Mouse (Mus musculus): ENCODE results near the gene Mgarp.
"Not testable (repeated sequence)": the region's sequence is repeated elsewhere in the genome, so short reads cannot be mapped to it uniquely, and the experiment has no call there.

Gene Mgarp

DNA sequence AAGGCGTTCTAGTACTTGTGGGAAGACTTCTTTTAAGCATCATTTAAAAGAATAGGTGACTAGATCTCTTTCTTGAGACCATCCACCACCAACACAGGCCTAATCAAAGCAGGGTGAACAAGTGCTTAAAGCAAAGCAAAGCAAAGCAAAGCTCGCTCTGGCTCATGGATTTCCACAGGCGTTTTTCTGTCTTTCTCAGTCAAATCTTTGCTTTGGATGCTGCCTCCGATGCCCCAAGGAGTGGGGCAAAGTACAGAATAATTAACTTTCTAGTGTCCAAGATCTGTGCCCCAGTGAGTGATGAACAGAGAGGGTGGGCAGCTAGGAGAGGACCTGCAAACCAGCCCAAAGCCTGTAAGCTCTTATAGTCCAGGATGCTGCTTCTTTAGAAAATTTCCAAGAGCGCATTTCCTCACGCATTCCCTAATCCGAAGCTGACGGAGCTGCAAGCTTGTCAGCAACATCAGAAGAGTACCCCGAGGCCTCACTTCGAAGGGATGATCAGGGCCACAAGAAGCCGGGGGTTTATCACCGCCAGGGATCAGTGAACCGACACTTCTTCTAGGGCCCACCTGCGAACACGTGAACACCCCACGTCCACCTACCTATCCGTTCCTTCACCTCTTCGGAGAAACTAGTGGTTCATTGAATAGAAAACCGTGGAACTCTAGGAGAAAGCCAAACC, 935 bp downstream of the Mgarp start:
- no peak for DNase-seq

DNA sequence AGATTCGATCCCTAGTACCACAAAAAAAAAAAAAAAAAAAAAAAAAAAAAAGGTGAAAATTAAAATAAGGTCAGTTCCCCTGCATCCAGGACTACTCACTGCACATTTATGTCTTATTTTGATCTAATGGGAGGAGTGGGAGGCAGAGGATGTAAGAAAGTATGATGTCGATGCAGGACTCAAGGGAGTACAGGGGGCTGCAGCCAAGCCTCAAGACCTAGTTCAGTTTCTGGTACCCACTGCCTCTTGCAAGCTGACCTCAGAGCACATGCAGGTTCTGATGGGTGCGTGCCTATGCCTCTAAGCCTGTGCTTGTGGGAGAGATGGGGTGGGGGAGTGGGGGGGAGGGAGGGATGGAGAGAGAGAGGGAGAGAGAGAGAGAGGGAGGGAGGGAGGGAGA, 1.7 kb downstream of the Mgarp start:
- DNase-seq = no peak

DNA sequence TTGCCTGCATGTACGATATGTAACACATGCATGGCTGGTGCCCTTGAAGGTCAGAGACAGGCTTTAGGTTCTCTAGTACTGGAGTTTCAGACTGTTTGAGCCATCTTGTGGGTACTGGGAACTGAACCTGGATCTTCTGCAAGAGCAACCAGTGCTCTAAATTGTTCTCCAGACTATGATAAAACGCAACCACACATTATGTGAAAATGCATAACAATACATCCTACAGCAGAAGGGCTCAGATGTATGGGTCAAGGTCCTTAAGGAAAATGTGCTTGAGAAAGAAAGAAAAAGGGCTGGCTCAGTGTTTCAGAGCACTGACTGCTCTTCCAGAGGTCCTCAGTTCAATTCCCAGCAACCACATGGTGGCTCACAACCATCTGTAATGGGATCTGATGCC, 2.9 kb downstream of the Mgarp start:
- DNase-seq = no peak

DNA sequence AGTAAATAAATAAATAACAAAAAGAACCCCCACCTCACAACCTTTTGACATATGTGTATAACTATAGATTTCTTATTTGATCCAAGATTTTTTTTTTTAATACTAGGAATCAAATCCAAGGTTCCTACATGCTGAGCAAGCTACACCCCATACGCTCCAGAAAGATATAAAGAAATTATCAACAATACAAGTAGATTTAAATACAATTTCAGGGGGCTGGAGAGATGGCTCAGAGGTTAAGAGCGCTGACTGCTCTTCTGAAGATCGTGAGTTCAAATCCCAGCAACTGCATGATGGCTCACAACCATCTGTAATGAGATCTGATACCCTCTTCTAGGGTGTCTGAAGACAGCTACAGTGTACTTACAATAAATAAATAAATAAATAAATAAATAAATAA, 3.5 kb downstream of the Mgarp start:
- not testable (repeated sequence) for DNase-seq

DNA sequence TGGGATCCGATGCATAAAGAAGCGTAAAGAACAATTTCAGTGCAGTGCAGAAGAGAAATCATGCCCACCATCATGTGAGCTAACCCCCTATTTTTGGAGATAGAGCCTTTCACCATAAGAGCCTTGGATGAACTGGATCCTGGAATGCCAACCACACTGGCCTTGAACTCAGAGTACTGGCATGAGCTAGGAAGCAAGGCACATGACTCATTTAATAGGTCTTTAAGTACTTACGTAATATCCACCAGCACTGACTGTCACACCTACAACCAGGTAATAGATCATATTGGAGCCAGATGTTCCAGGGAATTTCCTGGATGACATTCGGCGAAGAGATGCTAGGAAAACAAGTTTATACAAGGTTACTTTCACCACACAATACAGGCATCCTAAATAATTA, 4.9 kb downstream of the Mgarp start:
- DNase-seq = no peak

DNA sequence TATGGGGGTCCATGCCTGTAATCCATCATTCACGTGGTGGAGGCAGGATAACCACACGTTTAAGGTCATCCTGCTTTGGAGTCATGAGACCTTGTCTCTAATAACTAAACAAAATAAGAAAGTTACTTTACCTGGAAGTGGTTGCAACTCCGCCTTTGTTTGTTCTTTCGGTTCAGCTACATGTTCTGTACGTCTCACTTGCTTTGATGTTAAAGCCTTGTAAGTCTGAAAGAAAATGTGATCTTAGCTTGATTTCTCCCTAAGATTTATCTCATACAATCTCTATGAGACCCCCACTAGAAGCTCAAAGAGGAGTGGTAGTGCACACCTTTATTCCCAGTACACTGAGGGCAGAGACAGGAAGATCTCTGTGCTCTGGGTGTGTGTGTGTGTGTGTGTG, 5.4 kb downstream of the Mgarp start:
- no peak for DNase-seq

DNA sequence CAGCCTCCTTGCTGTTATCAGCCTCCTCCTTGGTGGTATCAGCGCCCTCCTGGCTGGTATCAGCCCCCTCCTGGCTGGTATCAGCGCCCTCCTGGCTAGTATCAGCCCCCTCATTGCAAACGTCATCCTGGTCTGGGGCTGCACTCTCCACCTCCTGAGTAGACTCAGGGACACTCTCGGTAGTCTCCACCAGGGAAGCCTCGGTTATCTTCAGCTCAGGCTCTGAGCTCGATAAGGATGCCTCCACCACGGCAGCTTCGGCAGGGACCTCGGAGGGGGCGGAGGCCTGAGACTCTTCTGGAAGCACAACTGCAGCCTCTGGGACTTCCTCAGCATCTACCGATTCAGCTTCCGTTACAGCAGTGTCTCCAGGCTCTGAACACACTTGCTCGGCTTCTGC, 7.6 kb downstream of the Mgarp start:
- DNase-seq = no peak

DNA sequence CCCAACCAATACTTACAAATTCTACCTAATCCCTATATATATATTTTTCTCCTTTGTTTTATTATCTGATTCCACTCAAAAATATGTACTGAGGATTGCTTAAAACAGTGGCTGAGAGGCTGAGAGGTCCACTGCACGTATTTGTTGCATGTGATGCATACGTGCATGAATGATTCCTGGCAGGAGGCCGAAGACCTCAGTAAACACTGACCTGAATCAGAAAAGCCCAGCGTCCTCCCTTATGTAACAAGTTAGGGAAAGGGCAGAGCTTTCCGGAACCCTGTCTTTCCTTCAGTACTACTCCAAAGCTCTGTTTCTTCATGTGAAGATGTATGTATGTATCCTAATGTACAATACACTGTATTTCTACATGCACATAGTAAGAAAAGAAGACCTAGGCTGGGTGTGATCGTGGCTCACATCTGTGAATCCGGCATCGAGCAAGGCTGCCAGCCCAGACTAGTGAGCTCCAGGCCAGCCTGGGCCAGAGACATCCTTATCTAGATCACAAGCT, 8.6 kb downstream of the Mgarp start:
- no peak for DNase-seq

DNA sequence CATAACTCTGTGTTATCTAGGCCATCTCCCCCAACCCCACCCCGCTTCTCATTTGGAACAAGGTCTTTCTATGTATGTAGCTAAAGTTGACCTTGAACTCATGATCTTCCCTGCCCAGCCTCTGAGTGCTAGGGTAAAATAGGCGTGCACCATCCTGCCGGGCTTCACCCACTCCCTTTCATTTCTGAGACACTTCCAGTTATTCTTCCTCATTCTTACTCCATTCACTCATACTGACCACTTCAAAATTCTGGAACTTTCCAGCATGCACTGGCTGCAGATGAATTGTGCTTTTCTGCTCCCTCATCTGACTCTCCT, 9.4 kb downstream of the Mgarp start:
- DNase-seq = no peak

DNA sequence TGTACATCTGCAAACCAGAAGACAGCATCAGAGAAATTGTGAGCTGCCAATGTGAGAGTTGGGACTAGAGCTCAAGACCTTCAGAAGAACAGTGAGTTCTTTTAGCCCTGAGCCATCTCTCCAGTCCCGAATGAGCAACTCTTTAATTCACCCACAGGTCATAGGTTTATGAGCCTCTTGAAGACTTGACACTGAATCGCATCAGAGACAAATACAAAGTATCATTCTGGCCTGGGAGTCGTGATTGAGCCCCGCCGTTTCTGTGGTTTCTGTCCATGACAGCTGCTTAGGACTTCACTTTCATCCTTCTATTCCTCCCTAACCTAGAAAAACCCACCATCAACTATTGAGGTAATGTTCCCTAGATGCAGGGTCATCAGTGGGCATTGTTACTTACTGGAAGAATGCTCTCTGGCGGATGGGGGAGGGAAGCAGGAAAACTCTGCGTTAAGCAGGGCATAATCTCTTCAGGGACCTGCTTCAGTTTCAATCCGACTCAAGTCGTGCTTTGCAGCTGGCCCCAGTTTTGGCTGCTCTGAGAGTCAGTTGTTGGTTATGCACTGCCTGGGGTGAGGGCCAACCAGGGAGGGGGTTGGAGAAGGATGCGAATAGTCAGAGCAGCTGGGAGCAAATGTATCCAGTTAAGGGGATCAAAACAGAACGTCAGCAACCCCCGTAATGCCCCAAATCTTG, 10.0 kb downstream of the Mgarp start:
- DNase-seq = no peak

DNA sequence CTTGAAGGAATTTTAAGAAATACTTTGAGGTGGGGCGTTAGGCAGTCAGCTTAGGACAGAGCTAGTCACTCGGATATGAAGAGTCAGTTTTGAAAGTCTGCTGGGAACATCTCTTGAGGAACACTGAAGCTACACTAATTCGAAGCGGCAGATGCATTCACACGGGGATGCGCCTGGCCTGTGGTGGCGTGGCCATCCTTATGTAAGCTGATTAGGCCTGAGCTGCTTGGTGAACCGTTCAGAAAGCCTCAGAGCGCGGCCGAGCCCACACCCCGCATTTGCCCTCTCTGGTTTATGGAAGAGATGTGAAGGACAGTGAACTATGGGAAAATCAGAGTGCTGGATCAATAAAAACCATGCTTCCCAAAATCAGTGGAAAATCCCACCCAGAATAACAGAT, 13.1 kb downstream of the Mgarp start:
- no peak for DNase-seq

DNA sequence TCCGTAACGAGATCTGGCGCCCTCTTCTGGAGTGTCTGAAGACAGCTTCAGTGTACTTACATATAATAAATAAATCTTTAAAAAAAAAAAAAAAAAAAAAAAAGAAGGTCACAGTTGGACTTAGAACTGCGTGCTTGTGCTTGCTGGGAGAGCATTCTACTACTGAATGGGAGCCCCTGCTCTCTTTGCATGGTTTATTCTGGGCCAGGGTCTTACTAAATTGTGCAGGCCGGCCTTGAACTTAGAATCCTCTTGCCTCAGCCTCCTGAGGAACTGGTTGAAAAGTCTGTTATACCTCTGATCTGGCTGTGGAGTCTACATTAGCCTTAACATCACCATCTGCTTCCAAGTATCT, 15.9 kb downstream of the Mgarp start:
- no peak for DNase-seq

DNA sequence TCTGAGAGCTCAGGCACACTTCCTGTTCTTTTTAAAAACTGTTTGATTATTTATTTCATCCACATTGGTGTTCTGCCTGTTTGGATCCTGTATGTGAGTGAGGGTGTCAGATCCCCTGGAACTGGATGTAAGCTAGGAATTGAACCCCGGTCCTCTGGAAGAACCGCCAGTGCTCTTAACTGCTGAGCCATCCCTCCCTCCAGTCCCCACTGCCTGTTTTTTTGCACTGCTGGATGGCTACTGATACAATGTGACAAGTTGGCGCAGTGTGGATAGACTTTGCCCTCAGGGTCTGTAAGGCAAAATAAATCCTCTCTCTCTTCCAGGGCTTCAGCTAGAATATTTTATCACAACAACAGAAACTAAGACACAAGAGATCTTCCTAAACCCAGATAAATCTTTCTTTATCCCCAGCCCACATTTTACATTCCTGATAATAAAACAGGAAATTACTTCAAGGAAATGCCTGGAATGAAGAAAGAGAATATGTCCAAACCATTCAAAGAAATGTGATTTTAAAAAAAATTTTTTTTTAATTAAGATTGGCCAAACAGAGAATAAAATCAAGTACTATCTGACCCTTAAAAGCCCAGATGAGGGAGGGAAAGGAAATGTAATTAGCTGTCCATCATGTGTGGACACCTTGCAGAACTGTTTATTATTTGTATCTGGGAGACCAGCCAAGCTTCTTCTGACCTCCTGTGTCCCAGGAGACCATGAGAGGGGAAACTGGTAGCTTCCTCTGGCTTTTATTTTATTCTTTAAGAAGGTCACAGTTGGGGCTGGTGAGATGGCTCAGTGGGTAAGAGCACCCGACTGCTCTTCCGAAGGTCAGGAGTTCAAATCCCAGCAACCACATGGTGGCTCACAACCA, 16.5 kb downstream of the Mgarp start:
- peak; percentile 58 for DNase-seq

DNA sequence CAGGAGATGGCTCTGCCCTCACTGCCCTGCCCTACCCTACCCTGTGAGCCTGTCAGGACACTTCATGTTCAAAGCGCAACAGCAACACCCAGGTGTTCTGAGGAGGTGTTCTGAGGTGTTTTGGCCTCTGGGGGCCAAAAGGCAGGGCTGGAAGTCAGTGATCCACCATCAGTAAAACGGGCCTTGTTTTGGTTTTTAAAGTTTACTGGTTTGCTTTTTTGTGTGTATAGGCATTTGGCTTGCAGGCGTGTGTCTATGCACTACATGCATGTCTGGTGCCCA, 17.9 kb downstream of the Mgarp start:
- DNase-seq = no peak

DNA sequence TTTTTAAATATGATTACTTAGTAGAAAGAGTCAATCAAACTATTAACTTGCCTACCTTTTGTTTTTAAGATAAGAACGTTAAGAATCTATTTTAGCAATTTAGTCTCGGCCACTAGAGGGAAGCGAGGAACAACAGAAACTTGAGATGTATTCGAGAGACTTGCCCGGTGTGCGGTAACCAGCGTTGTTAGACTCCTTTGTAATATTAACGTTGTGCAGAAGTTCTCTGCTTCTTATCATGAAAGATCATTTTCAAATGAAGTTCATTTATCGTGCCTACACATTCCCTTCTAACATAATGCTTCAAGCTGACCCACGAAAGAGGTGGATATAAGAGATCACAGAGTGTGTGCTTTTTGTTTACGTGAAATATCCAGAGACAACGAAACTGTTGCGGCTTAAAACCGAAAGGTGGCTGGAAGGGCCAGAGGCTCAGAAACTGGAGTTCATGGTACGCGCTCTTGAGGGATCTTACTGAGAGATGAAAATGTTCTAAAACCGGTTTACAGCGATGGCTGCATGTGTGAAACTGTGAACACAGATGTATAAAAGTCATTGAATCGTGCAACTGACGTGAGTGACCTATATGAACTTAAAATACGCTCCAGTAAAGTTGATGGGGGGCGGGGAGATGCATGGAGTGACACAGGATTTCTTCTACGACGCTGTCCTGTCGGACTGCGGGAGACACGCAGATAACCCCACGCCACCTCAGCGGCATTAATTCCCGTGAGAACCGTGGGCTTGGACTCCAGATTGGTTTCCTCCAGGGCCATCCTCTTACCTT, 18.5 kb downstream of the Mgarp start:
- DNase-seq = peak; percentile 80

DNA sequence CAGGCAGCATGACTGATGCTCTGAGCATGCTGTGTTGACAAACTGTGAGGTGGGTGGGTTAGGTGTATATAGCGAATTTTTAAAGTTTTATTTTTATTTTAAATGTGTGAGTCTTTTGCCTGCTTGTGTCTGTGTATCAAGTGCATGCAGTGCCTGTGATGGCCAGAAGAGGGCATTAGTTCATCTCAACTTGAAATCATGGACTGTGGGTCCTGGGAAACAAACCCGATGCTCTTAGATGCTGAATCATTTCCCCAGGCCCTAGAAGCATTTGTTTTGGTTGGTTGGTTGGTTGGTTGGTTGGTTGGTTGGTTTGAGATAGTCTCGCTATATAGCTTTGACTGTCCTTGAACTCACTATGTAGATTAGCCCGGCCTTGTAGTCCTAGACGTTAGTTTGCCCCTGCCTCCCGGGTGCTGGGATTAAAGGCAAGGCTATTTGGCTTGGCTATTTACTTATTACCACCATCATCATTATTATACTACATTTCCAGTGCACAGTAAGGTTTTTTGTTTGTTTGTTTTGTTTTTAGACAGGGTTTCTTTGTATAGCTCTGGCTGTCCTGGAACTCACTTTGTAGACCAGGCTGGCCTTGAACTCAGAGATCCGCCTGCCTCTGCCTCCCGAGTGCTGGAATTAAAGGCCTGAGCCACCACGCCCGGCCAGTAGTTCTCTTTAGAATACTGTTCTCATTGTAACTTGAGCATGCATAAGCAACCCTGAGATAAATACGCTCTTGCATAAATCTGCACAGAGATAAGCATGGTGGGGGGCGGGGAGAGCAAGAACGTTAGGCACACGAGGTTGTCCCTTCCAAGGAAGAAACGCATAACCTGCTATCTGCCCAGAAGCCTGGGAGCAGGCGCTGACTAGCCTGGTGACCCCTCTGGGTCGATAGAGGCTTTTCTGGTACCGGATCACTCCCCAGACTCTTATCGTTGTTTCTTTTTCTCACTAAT, 21.0 kb downstream of the Mgarp start:
- peak; percentile 87 for DNase-seq

DNA sequence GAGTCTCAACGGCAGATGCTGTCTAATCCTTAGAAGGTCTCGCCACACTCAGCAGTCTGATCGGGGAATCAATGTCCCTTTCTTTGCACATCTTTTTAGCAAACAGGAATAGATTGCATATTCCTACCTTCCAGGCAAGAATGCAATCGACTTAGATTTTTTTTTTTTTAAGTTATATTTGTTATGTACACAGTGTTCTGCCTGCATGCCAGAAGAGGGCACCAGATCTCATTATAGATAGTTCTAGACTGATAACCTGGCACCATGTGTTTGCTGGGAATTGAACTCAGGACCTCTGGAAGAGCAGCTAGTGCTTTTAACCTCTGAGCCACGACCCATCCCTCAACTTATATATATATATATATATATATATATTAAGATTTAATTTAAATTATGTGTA, 23.0 kb downstream of the Mgarp start:
- DNase-seq = no peak

DNA sequence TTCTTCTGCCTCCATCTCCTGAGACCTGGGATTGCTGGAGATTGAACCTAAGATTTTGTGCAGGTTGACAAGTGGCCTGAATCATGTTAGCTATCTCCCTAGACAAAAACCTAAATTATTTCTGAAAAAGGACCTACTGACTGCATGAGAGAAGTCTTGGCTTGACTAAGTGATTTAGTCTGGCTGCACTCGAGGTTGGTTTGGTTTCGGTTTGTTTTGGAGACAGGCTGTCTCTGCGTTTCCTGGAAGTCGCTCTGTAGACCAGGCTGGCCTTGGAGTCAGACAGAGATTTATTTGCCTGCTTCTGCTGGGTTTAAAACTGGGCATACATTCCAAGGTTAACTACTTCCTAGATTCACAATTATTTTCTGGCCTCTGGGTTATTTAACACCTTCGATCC, 23.7 kb downstream of the Mgarp start:
- DNase-seq = peak; percentile 37

DNA sequence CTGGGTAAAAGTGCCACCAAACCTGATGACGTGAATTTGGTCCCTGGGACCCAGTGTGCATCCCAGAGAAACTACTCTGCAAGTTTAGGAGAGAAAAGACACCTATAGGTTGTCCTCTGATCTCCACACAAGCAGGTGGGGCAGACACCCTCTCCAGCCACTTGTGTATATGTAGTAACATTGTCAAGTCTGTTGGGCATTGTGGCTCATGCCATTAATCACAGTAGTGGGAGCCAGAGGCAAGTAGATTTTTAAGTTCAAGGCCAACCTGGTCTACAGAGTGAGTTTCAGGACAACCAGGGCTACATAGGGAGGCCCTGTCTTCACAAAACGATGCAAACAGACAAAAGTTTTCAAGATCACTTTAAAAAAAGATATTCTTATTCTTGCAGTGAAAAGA, 24.7 kb downstream of the Mgarp start:
- no peak for DNase-seq

DNA sequence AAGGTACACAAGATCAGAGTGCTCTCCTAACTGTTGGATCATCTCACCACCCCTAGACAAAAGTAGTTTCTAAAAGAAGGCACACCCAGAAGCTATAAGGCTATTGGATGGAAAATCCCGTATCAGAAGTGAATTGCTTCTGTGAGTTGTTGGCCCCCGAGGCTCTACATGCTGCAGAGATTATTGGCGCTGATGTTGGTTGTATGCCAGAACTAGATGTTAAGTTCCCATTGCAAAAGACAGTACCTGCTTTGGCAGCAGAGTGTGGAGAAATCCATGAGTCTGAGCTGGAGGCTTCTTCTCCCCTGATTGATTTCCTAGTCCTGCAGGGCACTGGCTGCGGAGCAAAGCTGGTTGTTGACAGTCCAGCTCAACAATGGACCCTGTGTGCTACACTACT, 28.5 kb downstream of the Mgarp start:
- DNase-seq = no peak

DNA sequence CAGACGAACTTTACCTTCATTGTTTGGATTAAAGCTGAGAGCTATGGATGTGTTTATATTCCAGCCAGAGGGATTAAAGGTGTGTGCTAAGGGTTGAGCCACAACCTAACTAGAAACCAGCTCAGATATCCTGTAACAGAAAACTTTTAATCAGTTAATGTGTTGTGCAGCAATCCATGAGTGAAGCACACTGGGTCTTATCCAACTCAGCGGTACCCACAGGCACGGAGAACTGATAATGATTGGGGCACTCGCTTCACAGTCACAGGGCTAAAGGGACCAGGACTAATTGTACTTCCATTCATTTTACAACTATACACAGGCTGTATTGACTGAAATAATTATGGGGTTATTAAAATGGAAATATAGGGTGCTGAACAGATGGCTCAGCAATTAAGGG, 29.6 kb downstream of the Mgarp start:
- no peak for DNase-seq

DNA sequence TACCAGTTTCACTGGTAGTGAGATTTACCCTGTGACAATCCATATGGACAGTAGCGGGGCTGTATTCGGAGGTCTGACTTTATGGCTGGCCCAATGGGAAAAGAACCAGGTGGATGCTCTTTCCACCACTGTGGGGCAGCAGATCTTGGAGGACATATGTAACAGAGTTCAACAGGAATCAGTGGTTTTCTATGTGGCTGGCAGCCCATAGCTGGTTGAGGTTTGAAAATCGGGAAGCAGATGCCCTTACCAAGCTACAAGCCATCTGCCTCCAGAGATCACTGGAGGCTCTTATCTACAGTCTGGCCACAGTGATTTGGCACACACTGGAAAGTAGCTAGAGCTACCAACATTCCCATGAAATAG, 31.0 kb downstream of the Mgarp start:
- no peak for DNase-seq
